Mouse (Mus musculus) liver, embryonic 12.5 days (tissue): ENCODE data around the gene Rpl29. TPM values are rescaled to one million over a fixed set of nuclear protein-coding genes. Genes with fewer than 3 reads are reported as not detected.

Experiments used
- ATAC-seq: fragments of 200-750 bp; cut with Nextera tagmentation; 2 replicates; pipeline ENCODE4 v1.8.0; 2017; ENCODE audit warnings: moderate number of reproducible peaks, mild to moderate bottlenecking, moderate library complexity
- H3K27ac ChIP-seq: fragments of 300-500 bp; sonication (generic); 2 replicates; pipeline ENCODE4 v1.5.1; 2016; ENCODE audit warnings: mild to moderate bottlenecking
- H3K27me3 ChIP-seq: fragments of 300-500 bp; sonication (generic); replicated peaks from 2 replicates; pipeline ENCODE4 v1.6.1; 2016; ENCODE audit warnings: mild to moderate bottlenecking, moderate library complexity
- H3K36me3 ChIP-seq: fragments of 300-500 bp; sonication (generic); 2 replicates; pipeline ENCODE4 v1.6.1; 2016; ENCODE audit warnings: mild to moderate bottlenecking, moderate library complexity
- H3K4me1 ChIP-seq: fragments of 300-500 bp; sonication (generic); 2 replicates; pipeline ENCODE4 v1.6.1; 2016
- H3K4me2 ChIP-seq: fragments of 300-500 bp; sonication (generic); 2 replicates; pipeline ENCODE4 v1.6.1; 2016; ENCODE audit warnings: mild to moderate bottlenecking, moderate library complexity
- H3K4me3 ChIP-seq: fragments of 300-500 bp; sonication (generic); 2 replicates; pipeline ENCODE4 v1.5.1; 2016; ENCODE audit warnings: mild to moderate bottlenecking, moderate library complexity
- H3K9ac ChIP-seq: fragments of 300-500 bp; sonication (generic); 2 replicates; pipeline ENCODE4 v1.6.1; 2016; ENCODE audit warnings: mild to moderate bottlenecking, moderate library complexity
- H3K9me3 ChIP-seq: fragments of 300-500 bp; sonication (generic); replicated peaks from 2 replicates; pipeline ENCODE4 v1.6.1; 2016; ENCODE audit warnings: mild to moderate bottlenecking, moderate library complexity
- WGBS: fragments of 180-500 bp; shearing (Covaris S2); methylation state at CpG from one replicate; pipeline ENCODE4 v1.1.7; 2016; ENCODE audit not compliant: insufficient replicate concordance; 5-methylcytosine and 5-hydroxymethylcytosine counted together
- polyA plus RNA-seq: library from polyadenylated mRNA; unstranded; fragments of >200 nt; fragmentation: Nextera tagmentation; extraction: Ambion mirVana; gene quantifications from 2 replicates; pipeline ENCODE4 v1.2.1, GENCODE M21; 2016

The Rpl29 gene
- polyA plus RNA-seq, 1 experiment from 2014 or later = 914 TPM

- peak overlapping the region; percentile 69 for H3K4me3 ChIP-seq
- no peak for ATAC-seq
- H3K36me3 ChIP-seq = peaks cover 39% of the 10 kb centered on the region
- H3K4me1 ChIP-seq = peaks cover 45% of the 10 kb centered on the region
- H3K9me3 ChIP-seq = no peaks in the 10 kb centered on the region
- H3K27me3 ChIP-seq = no peaks in the 10 kb centered on the region
- H3K27ac ChIP-seq = no peak overlapping the region
- peak overlapping the region; percentile 61 for H3K9ac ChIP-seq
- 1% methylated on average over 16 of the region's 16 CpGs for WGBS
- H3K4me2 ChIP-seq = peak overlapping the region; percentile 85
Observed at GRCm38 (mm10) chr9:106477649-106478048, 48.4 kb downstream of the Rpl29 start.

GRCm38 (mm10) chr9:106478101-106478500 is 48.8 kb downstream of the Rpl29 start:
- WGBS = 59% methylated on average over 9 of the region's 9 CpGs
- peak overlapping the region; percentile 85 for H3K4me2 ChIP-seq
- H3K27ac ChIP-seq = no peak overlapping the region
- H3K9ac ChIP-seq = peak overlapping the region; percentile 61
- no peaks in the 10 kb centered on the region for H3K27me3 ChIP-seq
- H3K4me1 ChIP-seq = peaks cover 45% of the 10 kb centered on the region
- H3K9me3 ChIP-seq = no peaks in the 10 kb centered on the region
- H3K36me3 ChIP-seq = peaks cover 44% of the 10 kb centered on the region
- H3K4me3 ChIP-seq = peak overlapping the region; percentile 69
- ATAC-seq = no peak

GRCm38 (mm10) chr9:106480541-106480940 is 51.3 kb downstream of the Rpl29 start:
- no peak overlapping the region for H3K9ac ChIP-seq
- no peak overlapping the region for H3K4me2 ChIP-seq
- 82% methylated on average over 7 of the region's 7 CpGs for WGBS
- H3K9me3 ChIP-seq = no peaks in the 10 kb centered on the region
- H3K27ac ChIP-seq = no peak overlapping the region
- peaks cover 27% of the 10 kb centered on the region for H3K4me1 ChIP-seq
- no peaks in the 10 kb centered on the region for H3K27me3 ChIP-seq
- ATAC-seq = no peak
- no peak overlapping the region for H3K4me3 ChIP-seq
- H3K36me3 ChIP-seq = peaks cover 68% of the 10 kb centered on the region

GRCm38 (mm10) chr9:106481075-106481474 is 51.8 kb downstream of the Rpl29 start:
- WGBS = 81% methylated on average over 15 of the region's 15 CpGs
- no peak overlapping the region for H3K27ac ChIP-seq
- H3K4me2 ChIP-seq = no peak overlapping the region
- H3K36me3 ChIP-seq = peaks cover 74% of the 10 kb centered on the region
- H3K27me3 ChIP-seq = no peaks in the 10 kb centered on the region
- no peaks in the 10 kb centered on the region for H3K9me3 ChIP-seq
- no peak overlapping the region for H3K9ac ChIP-seq
- no peak for ATAC-seq
- peaks cover 21% of the 10 kb centered on the region for H3K4me1 ChIP-seq
- H3K4me3 ChIP-seq = no peak overlapping the region

Other genes with a start within 250 kb of the Rpl29 start
- 17.0 and 17.8 TPM in 2 replicates for gene Ppm1m, start 229.7 kb upstream of the Rpl29 start, polyA plus RNA-seq
- gene Twf2, start 226.3 kb upstream of the Rpl29 start, polyA plus RNA-seq = 34.7 and 35.9 TPM in 2 replicates
- 0.06 TPM in 1 of 2 replicates, not detected in the other for gene Tlr9, start 206.9 kb upstream of the Rpl29 start, polyA plus RNA-seq
- gene Alas1, start 180.8 kb upstream of the Rpl29 start, polyA plus RNA-seq = 37.6 and 41.1 TPM in 2 replicates
- 28.8 and 29.0 TPM in 2 replicates for gene Poc1a, start 148.4 kb upstream of the Rpl29 start, polyA plus RNA-seq
- gene Dusp7, start 60.8 kb upstream of the Rpl29 start, polyA plus RNA-seq = 10.4 and 10.5 TPM in 2 replicates
- gene Acy1, start 8.9 kb downstream of the Rpl29 start, polyA plus RNA-seq = 34.0 and 35.2 TPM in 2 replicates
- gene Abhd14b, start 18.0 kb downstream of the Rpl29 start, polyA plus RNA-seq = 14.5 and 15.2 TPM in 2 replicates
- gene Abhd14a, start 18.2 kb downstream of the Rpl29 start, polyA plus RNA-seq = 29.1 and 31.6 TPM in 2 replicates
- gene Pcbp4, start 23.8 kb downstream of the Rpl29 start, polyA plus RNA-seq = 27.3 and 30.9 TPM in 2 replicates
- 0.10 and 0.19 TPM in 2 replicates for gene Gpr62, start 36.5 kb downstream of the Rpl29 start, polyA plus RNA-seq
- gene Rrp9, start 46.5 kb downstream of the Rpl29 start, polyA plus RNA-seq = 54.6 and 58.0 TPM in 2 replicates
- 1.5 and 1.7 TPM in 2 replicates for gene Parp3, start 47.5 kb downstream of the Rpl29 start, polyA plus RNA-seq
- not detected in 2 replicates for gene Iqcf1, start 70.5 kb downstream of the Rpl29 start, polyA plus RNA-seq
- gene Iqcf5, start 85.1 kb downstream of the Rpl29 start, polyA plus RNA-seq = 0.44 TPM in 1 of 2 replicates, not detected in the other
- gene Iqcf3, start 132.2 kb downstream of the Rpl29 start, polyA plus RNA-seq = not detected in 2 replicates
- gene Iqcf4, start 141.5 kb downstream of the Rpl29 start, polyA plus RNA-seq = not detected in 2 replicates
- gene Iqcf6, start 197.1 kb downstream of the Rpl29 start, polyA plus RNA-seq = not detected in 2 replicates
- not detected in 2 replicates for gene Grm2, start 226.6 kb downstream of the Rpl29 start, polyA plus RNA-seq